Mouse (Mus musculus) stomach, postnatal 0 days (tissue): ENCODE measurements at regions not wholly inside any gene's neighbourhood (a gene's known extent, or its start where the extent isn't known, plus 50 kb on each side); places are given as distances from the start of the nearest gene placed in this dataset.

Experiments used
- CTCF ChIP-seq: IDR thresholded peaks from 2 replicates; pipeline ENCODE4 v1.5.1; 2016; ENCODE audit warnings: antibody characterized with exemption, low read depth, mild to moderate bottlenecking, moderate library complexity
- EP300 ChIP-seq: optimal IDR thresholded peaks from 2 replicates; pipeline ENCODE3; 2016; ENCODE audit warnings: antibody characterized with exemption

DNA sequence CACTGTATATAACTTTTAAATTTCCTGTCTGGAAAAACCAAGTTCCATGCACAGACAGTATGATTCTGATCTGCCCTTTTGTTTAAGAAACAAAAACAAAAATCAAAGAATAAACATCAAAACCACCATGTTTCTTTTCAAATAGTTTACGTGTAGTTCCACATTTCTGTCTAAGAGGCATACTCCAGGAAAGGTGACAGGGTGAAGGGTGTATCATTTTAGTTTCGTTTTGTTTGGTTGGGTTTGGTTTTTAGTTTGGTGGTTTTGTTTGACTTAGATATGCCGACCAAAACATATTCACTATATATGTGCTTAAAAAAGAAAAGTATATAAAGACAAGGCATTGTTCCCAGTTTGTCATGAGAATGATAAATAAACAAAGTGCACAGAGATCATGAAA lies 524.9 kb downstream of the Adgrl2 start:
- TF ChIP-seq CTCF (no peak), EP300 (no peak)
